Mouse (Mus musculus) cerebellum, postnatal 4 days (tissue): ENCODE measurements around the gene Fbf1.
"Not testable (repeated sequence)": the region's sequence is repeated elsewhere in the genome, so short reads cannot be mapped to it uniquely, and the experiment has no call there.

Experiments used
- DNase-seq, 2 experiments: peaks; one replicate each; pipeline ENCODE4 v3.0.0; 2022; ENCODE audit warnings: low spot score in 2 of 2, mixed read lengths in 1 of 2

The Fbf1 gene

GRCm38 (mm10) chr11:116108464-116109137 lies 59.4 kb downstream of the Fbf1 start:
- DNase-seq = no peak

GRCm38 (mm10) chr11:116107777-116108285 lies 60.1 kb downstream of the Fbf1 start:
- DNase-seq = no peak

- no peak for DNase-seq
Measured at GRCm38 (mm10) chr11:116106963-116107776, 60.8 kb downstream of the Fbf1 start.

GRCm38 (mm10) chr11:116106154-116106962 lies 61.6 kb downstream of the Fbf1 start:
- no peak for DNase-seq

- DNase-seq = no peak
Measured at GRCm38 (mm10) chr11:116105065-116105464, 62.9 kb downstream of the Fbf1 start.

GRCm38 (mm10) chr11:116104006-116104646 lies 63.8 kb downstream of the Fbf1 start:
- DNase-seq = no peak

- DNase-seq = no peak
Measured at GRCm38 (mm10) chr11:116103572-116103971, 64.4 kb downstream of the Fbf1 start.

- DNase-seq = no peak
Measured at GRCm38 (mm10) chr11:116102472-116102871, 65.5 kb downstream of the Fbf1 start.

- no peak for DNase-seq
Measured at GRCm38 (mm10) chr11:116101931-116102381, 66.0 kb downstream of the Fbf1 start.

- DNase-seq = no peak
Measured at GRCm38 (mm10) chr11:116100839-116101238, 67.1 kb downstream of the Fbf1 start.

GRCm38 (mm10) chr11:116100385-116100784 lies 67.6 kb downstream of the Fbf1 start:
- no peak for DNase-seq

GRCm38 (mm10) chr11:116099462-116099861 lies 68.5 kb downstream of the Fbf1 start:
- DNase-seq = no peak

- no peak for DNase-seq
Measured at GRCm38 (mm10) chr11:116098711-116099460, 69.1 kb downstream of the Fbf1 start.

GRCm38 (mm10) chr11:116096213-116097108 lies 71.5 kb downstream of the Fbf1 start:
- no peak for DNase-seq

- DNase-seq = no peak
Measured at GRCm38 (mm10) chr11:116095573-116095972, 72.4 kb downstream of the Fbf1 start.

- DNase-seq = no peak
Measured at GRCm38 (mm10) chr11:116093771-116094565, 74.0 kb downstream of the Fbf1 start.

- DNase-seq = not testable (repeated sequence)
Measured at GRCm38 (mm10) chr11:116092959-116093358, 75.0 kb downstream of the Fbf1 start.
